26 mouse cellular contexts compared by ENCODE assay signal in genomic region chr17:45932611-45933010, GRCm38 (mm10).
DNase-seq lines count a peak whose midpoint lies in the region; ATAC-seq lines count a peak whose summit lies in the region.
"Had no signal": no experiment of that assay in that cellular context is flagged by ENCODE, and none has a peak within 500 bp of the region (broad histone marks: within the 10 kb centered on the region; RNA-seq: fewer than 3 reads in every experiment).

No protein-coding gene starts in this region.

- H3K4me3 ChIP-seq in heart, embryonic 10.5 days, result no peak overlapping the region
- H3K4me3 ChIP-seq in kidney, embryonic 15.5 days (replicated peaks), result no peak overlapping the region
- H3K4me3 ChIP-seq in embryonic facial prominence, embryonic 10.5 days, result no peak overlapping the region
- H3K4me3 ChIP-seq: forebrain, embryonic 13.5 days; heart, adult 2 months; heart, embryonic 13.5 days; hindbrain, embryonic 10.5 days; hindbrain, embryonic 15.5 days; layer of hippocampus, adult 2 months; left cerebral cortex, adult 2 months; liver, embryonic 13.5 days; stomach, embryonic 15.5 days had no signal

- no peak overlapping the region for H3K4me2 ChIP-seq in kidney, embryonic 15.5 days
- H3K4me2 ChIP-seq: forebrain, embryonic 13.5 days; heart, embryonic 13.5 days; hindbrain, embryonic 15.5 days; liver, embryonic 13.5 days; stomach, embryonic 15.5 days had no signal

- no peaks in the 10 kb centered on the region for H3K36me3 ChIP-seq in heart, embryonic 10.5 days
- H3K36me3 ChIP-seq in kidney, embryonic 15.5 days, result no peaks in the 10 kb centered on the region
- no peaks in the 10 kb centered on the region for H3K36me3 ChIP-seq in embryonic facial prominence, embryonic 10.5 days (replicated peaks)
- H3K36me3 ChIP-seq: G1E; heart, embryonic 13.5 days; hindbrain, embryonic 10.5 days; hindbrain, embryonic 15.5 days; liver, embryonic 13.5 days; stomach, embryonic 15.5 days had no signal

- peak overlapping the region; percentile 49; the same call in 1 of the 2 replicates for H3K27ac ChIP-seq in heart, embryonic 10.5 days
- no peak overlapping the region for H3K27ac ChIP-seq in kidney, embryonic 15.5 days
- H3K27ac ChIP-seq in embryonic facial prominence, embryonic 10.5 days (replicated peaks), result peak overlapping the region; percentile 41; the same call in 1 of the 2 replicates
- H3K27ac ChIP-seq: forebrain, embryonic 13.5 days; heart, adult 2 months; heart, embryonic 13.5 days; hindbrain, embryonic 10.5 days; hindbrain, embryonic 15.5 days; kidney, postnatal 0 days; layer of hippocampus, adult 2 months; left cerebral cortex, adult 2 months; liver, embryonic 13.5 days; macrophage; stomach, embryonic 15.5 days had no signal

- peaks cover 48% of the 10 kb centered on the region for H3K4me1 ChIP-seq in heart, embryonic 10.5 days
- peaks cover 67% of the 10 kb centered on the region for H3K4me1 ChIP-seq in kidney, embryonic 15.5 days
- peaks cover 81% of the 10 kb centered on the region for H3K4me1 ChIP-seq in embryonic facial prominence, embryonic 10.5 days
- H3K4me1 ChIP-seq: hindbrain, embryonic 15.5 days; stomach, embryonic 15.5 days had no signal

- no peaks in the 10 kb centered on the region for H3K9me3 ChIP-seq in heart, embryonic 10.5 days
- H3K9me3 ChIP-seq in kidney, embryonic 15.5 days (replicated peaks), result no peaks in the 10 kb centered on the region
- no peaks in the 10 kb centered on the region for H3K9me3 ChIP-seq in embryonic facial prominence, embryonic 10.5 days
- H3K9me3 ChIP-seq: forebrain, embryonic 13.5 days; G1E; heart, embryonic 13.5 days; hindbrain, embryonic 10.5 days; hindbrain, embryonic 15.5 days; liver, embryonic 13.5 days; stomach, embryonic 15.5 days had no signal

- no peak overlapping the region for H3K9ac ChIP-seq in kidney, embryonic 15.5 days
- H3K9ac ChIP-seq: forebrain, embryonic 13.5 days; heart, embryonic 13.5 days; hindbrain, embryonic 15.5 days; liver, embryonic 13.5 days; stomach, embryonic 15.5 days had no signal

- DNase-seq in heart, embryonic 10.5 days (ENCODE audit: low spot score), result no peak
- DNase-seq in heart, postnatal 36 days, result no peak
- DNase-seq in kidney, postnatal 36 days, result peak; percentile 20 to 23
- DNase-seq in embryonic facial prominence, embryonic 10.5 days (ENCODE audit: low spot score), result no peak
- DNase-seq in yolk sac, embryonic 10.5 days (ENCODE audit: low spot score), result peak; percentile 45
- DNase-seq in urinary bladder, postnatal 14 days (ENCODE audit: low spot score), result no peak
- DNase-seq: adrenal gland, postnatal 10 days; cerebellum, adult 8-10 months; cerebellum, postnatal 25 days; heart, adult 2 months; liver, embryonic 13.5 days; lung, adult 2 months; lung, postnatal 10 days; right cerebral cortex, postnatal 25 days had no signal

- 54% methylated on average over 6 of the region's 6 CpGs for WGBS in heart, embryonic 10.5 days
- 48% methylated on average over 6 of the region's 6 CpGs for WGBS in kidney, embryonic 15.5 days
- 58% methylated on average over 6 of the region's 6 CpGs for WGBS in embryonic facial prominence, embryonic 10.5 days

- ATAC-seq in kidney, embryonic 15.5 days (replicated peaks; ENCODE audit: low FRiP score), result no peak
- ATAC-seq: forebrain, embryonic 13.5 days; Patski had no signal

- intact Hi-C loops in heart, postnatal 36 days (cut with DNase I), result no loop called here

- H3K27me3 ChIP-seq in heart, embryonic 10.5 days (ENCODE audit: insufficient read depth, poor library complexity, severe bottlenecking), result peaks cover 8% of the 10 kb centered on the region; the same call in 1 of the 2 replicates
- H3K27me3 ChIP-seq in kidney, embryonic 15.5 days, result peaks cover 13% of the 10 kb centered on the region
- peaks cover 24% of the 10 kb centered on the region for H3K27me3 ChIP-seq in embryonic facial prominence, embryonic 10.5 days (replicated peaks; ENCODE audit: low read depth, poor library complexity, severe bottlenecking)
- H3K27me3 ChIP-seq: heart, embryonic 13.5 days; hindbrain, embryonic 15.5 days; liver, embryonic 13.5 days; Patski; stomach, embryonic 15.5 days had no signal

Comparison
In these comparisons a context has a peak if more than half of its experiments do, and no peak if none do; other contexts are left out.
1. DNase-seq: peak in kidney, postnatal 36 days (2 of 2) and yolk sac, embryonic 10.5 days (single experiment); none in heart, embryonic 10.5 days (single experiment), heart, postnatal 36 days (0 of 2), embryonic facial prominence, embryonic 10.5 days (single experiment) and urinary bladder, postnatal 14 days (single experiment).